Mouse (Mus musculus) megakaryocyte progenitor cell, adult 5-6 weeks (primary cell): ENCODE data around the gene Igf1. TPM values are rescaled to one million over a fixed set of nuclear protein-coding genes. Genes with fewer than 3 reads are reported as not detected.

Experiments
- ATAC-seq: replicated peaks from 2 replicates; pipeline ENCODE4 v1.8.0; 2016; ENCODE audit warnings: mild to moderate bottlenecking, moderate TSS enrichment, inconsistent platforms; ENCODE audit not compliant: poor library complexity
- total RNA-seq, 2 experiments: library from RNA; stranded (forward) in 1 of 2; stranded (reverse) in 1 of 2; fragments of 157-497, 149-512 nt in 1 of 2; fragments of 200-1000 nt in 1 of 2; gene quantifications; 2 replicates each; pipeline versions ENCODE4 v1.2.3 to v1.2.4; 2015 to 2017

Igf1 gene
- total RNA-seq, 2 experiments from 2014 or later: 0.04 to 0.49 TPM

GRCm38 (mm10) chr10:87895351-87895750 lies 37.3 kb downstream of the Igf1 start:
- ATAC-seq: no peak

DNA sequence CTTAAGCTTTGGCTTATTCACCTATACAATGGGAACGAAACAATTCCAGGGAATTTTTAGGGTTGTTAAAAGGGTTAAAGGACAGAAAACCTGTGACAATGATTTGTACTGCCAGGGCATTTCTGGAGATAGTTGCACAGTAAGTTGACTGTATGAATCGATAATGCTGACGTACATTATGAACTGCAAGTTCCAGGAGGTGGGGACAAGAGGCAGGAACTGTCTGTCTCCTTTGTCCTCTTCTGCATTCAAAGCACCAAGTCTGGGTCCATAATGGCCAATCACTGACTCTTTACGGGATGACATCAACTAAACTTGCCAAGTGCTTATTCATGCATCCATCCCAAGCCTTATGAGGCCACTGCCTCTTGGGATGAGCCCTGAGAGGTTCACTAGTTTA lies 39.3 kb downstream of the Igf1 start:
- ATAC-seq: no peak

- ATAC-seq: no peak
These were observed 40.8 kb downstream of the Igf1 start for GRCm38 (mm10) chr10:87898826-87899225.

DNA sequence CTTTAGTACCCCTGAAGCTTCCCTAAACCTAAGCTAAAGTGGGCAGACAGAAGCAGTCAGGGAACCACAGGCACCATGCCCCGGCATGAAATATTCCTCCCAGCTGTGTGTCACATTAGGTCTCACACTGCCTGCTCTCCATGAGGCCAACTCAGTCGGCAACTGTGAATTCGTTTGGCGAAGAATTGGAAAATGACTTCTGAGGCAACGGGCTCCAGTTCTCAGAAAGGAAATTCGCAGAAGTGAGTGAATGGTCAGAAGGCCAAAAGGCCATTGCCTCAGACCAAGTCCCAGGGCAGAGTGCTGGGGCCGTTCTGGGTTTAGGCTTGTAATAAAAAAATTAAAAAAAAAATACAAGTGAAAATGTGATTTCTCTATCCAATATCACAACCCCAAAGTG lies 43.9 kb downstream of the Igf1 start:
- ATAC-seq: no peak

- no peak for ATAC-seq
These were observed 46.3 kb downstream of the Igf1 start for GRCm38 (mm10) chr10:87904324-87904723.

GRCm38 (mm10) chr10:87905087-87905486 lies 47.0 kb downstream of the Igf1 start:
- no peak for ATAC-seq

DNA sequence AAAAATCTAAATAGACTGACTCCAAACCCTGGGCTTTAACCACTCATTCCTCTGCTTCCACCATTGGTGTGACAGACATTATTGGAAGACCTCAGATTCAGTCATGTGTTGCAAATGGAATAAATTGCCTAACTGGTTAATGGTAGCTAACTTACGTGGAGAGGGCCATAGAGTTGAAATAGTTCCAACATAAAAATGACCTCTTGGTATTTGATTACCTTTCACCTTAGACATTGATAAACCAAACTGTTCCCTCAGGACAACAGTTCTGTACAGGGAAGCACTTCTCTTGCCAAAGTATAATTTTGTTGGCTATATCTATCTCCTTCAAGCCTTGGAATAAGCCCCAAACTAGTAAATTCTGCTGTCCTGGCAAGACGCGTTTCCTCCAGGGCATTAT lies 48.1 kb downstream of the Igf1 start:
- ATAC-seq: no peak

- no peak for ATAC-seq
These were observed 48.8 kb downstream of the Igf1 start for GRCm38 (mm10) chr10:87906757-87907307.

DNA sequence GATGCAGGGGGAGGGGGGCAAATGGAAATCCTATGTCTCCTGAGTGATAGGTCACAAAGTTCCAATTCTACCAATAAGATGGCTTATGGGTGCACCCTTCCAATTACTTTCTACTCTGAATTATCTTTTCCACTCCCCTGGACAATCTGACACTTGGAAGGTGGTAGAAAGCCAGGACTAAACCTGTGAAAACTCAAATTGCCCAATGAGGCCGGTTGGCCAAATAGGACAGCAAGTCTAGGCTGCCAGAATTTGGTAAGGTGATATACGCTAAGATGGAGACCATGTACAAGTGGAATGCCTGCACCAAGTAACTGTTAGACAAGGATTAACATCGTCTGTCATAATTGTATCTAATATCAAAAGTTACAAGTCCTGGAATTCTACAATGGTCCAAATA lies 55.8 kb downstream of the Igf1 start:
- no peak for ATAC-seq

DNA sequence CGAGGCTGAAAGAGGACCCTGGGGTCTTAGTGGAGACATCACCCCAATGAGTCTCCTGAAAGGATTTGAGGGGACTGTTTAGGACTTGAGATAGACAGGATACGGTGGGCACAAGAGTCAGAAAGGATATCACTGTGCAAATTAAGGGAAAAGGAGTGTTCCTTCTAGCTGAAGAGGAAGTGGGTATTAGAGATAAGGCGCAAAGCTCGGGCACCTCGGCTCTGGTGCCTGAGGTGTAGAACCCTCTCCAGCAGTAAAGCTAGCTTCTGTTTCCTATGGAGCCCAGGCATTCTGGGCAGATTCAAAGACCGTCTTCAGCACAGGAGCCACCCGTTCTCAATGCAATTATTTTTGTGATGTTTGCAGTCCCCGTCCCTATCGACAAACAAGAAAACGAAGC lies 56.9 kb downstream of the Igf1 start:
- ATAC-seq: peak; percentile 61

GRCm38 (mm10) chr10:87915782-87916181 lies 57.7 kb downstream of the Igf1 start:
- no peak for ATAC-seq

DNA sequence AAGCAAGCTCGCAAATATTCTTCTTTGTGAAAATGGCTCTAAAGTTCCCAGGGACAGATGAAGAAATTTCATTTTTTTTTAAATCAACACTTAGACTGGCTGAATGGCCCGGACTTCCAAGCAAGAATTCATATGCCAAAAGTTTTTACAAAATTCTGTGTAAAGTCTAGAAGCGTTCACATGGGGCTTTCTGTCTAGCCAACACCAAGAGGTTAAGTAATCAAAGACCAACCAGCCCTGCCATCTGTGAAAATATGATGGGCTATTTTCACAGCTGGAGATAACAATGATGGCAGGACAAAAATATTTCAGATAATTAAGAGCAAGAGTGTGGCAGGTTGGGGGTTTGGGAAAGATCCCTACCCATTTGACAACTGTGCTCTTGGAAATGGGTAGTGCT lies 64.2 kb downstream of the Igf1 start:
- ATAC-seq: no peak

GRCm38 (mm10) chr10:87926564-87926963 lies 68.5 kb downstream of the Igf1 start:
- no peak for ATAC-seq

- no peak for ATAC-seq
These were observed 69.1 kb downstream of the Igf1 start for GRCm38 (mm10) chr10:87927131-87927609.

DNA sequence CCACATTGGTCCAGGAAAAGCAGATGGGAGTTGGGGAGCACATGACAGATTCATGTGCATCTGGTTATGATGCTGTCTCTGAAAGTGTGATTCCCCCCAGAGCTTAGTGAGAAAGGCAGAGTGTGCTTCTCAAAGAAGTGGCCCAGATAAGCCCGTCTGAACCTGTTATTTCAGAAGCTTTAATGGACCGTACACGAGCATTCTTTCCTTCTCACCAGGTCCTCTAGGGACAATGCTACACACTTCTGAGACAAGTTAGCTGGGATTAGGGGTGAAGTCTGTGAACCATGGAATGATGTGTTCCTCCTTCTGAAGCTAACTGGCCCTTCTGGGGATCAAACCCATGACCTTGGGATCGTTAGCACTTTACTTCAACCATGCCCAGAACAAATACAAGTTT lies 90.1 kb downstream of the Igf1 start:
- ATAC-seq: no peak

- ATAC-seq: 0 out of 2 replicates have a peak, but pooled peaks have one; percentile 29
These were observed 113.5 kb downstream of the Igf1 start for GRCm38 (mm10) chr10:87971536-87971935.

GRCm38 (mm10) chr10:87973911-87974631 lies 116.0 kb downstream of the Igf1 start:
- ATAC-seq: no peak

DNA sequence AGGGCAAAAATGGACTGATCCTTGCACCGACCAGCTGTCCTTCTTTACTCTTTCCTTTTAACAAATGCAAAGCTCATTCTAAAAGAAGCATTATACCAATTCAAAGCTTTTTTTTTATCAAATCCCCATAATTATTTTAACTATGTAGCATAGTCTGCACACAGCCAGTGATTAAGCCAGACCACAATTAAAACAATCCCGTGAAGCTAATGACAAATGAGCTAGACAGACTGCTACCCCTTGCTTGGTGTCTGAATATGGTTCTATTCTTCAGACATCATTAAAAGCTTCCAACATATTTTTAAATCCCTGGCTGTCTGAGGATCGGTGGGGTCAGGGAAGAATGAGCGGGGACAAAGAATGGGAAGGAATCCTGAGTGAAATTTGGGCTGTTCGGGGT lies 127.3 kb downstream of the Igf1 start:
- no peak for ATAC-seq

DNA sequence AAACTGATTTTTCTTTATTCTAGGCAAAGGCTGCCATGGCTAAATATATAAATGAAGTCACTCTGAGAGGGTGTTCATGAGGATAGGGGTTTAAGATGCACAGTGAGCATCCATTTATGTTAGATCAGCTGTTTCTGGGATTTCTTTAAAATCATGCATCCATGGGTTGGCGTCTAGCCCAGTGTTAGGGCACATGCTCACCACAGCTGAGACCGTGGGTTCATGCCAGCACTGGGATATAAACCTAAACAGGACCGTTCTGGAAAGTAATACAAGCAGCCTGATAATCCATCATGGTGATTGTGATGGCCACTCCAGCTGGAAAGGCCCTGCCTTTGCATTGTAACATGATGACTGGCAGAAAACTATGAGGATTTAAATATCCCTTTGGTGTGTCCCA lies 128.1 kb downstream of the Igf1 start:
- no peak for ATAC-seq
